Mouse (Mus musculus) lung, postnatal 0 days (tissue): ENCODE data around the gene Lmntd1. TPM values are rescaled to one million over a fixed set of nuclear protein-coding genes. Genes with fewer than 3 reads are reported as not detected.

Source experiments
- ATAC-seq: fragments of 200-750 bp; cut with Nextera tagmentation; 2 replicates; pipeline ENCODE4 v1.8.0; 2017; ENCODE audit warnings: moderate library complexity
- DNase-seq: peaks from one replicate; pipeline ENCODE4 v3.0.0-alpha.2; 2016; ENCODE audit warnings: low spot score
- H3K27ac ChIP-seq: fragments of 300-500 bp; sonication (generic); 2 replicates; pipeline ENCODE4 v1.5.1; 2014; ENCODE audit warnings: antibody characterized with exemption, mild to moderate bottlenecking, low read length, mixed read lengths
- H3K27me3 ChIP-seq: fragments of 300-500 bp; sonication (generic); replicated peaks from 2 replicates; pipeline ENCODE4 v1.6.1; 2014; ENCODE audit warnings: low read length, mixed read lengths; ENCODE audit not compliant: insufficient read depth
- H3K36me3 ChIP-seq: fragments of 300-500 bp; sonication (generic); 2 replicates; pipeline ENCODE4 v1.6.1; 2014; ENCODE audit warnings: low read length, mixed read lengths; ENCODE audit not compliant: insufficient read depth
- H3K4me1 ChIP-seq: fragments of 300-500 bp; sonication (generic); 2 replicates; pipeline ENCODE4 v1.6.1; 2014; ENCODE audit warnings: antibody characterized with exemption, low read depth, low read length, mixed read lengths; ENCODE audit not compliant: insufficient read depth
- H3K4me2 ChIP-seq: fragments of 300-500 bp; sonication (generic); replicated peaks from 2 replicates; pipeline ENCODE4 v1.6.1; 2014; ENCODE audit warnings: low read depth, mild to moderate bottlenecking, low read length, moderate library complexity, mixed read lengths
- H3K4me3 ChIP-seq: fragments of 300-500 bp; sonication (generic); 2 replicates; pipeline ENCODE4 v1.5.1; 2014; ENCODE audit warnings: low read depth, low read length
- H3K9ac ChIP-seq: fragments of 300-500 bp; sonication (generic); replicated peaks from 2 replicates; pipeline ENCODE4 v1.6.1; 2014; ENCODE audit warnings: low read depth, mild to moderate bottlenecking
- H3K9me3 ChIP-seq: fragments of 300-500 bp; sonication (generic); 2 replicates; pipeline ENCODE4 v1.6.1; 2016; ENCODE audit warnings: low read length, mixed read lengths
- CTCF ChIP-seq: IDR thresholded peaks from 2 replicates; pipeline ENCODE4 v1.5.1; 2016; ENCODE audit warnings: antibody characterized with exemption, mild to moderate bottlenecking
- EP300 ChIP-seq: IDR thresholded peaks from 2 replicates; pipeline ENCODE4 v1.6.1; 2016; ENCODE audit warnings: antibody characterized with exemption, mild to moderate bottlenecking, control low read depth
- WGBS: fragments of 180-500 bp; shearing (Covaris S2); extraction: QIAGEN DNeasy Blood & Tissue Kit; methylation state at CpG from one replicate; pipeline ENCODE4 v1.1.7; 2014; 5-methylcytosine and 5-hydroxymethylcytosine counted together
- polyA plus RNA-seq: library from polyadenylated mRNA; unstranded; fragments of >200 nt; fragmentation: Nextera tagmentation; extraction: Ambion mirVana; gene quantifications from 2 replicates; pipeline ENCODE4 v1.2.1, GENCODE M21; 2015

Gene Lmntd1
- polyA plus RNA-seq, 1 experiment from 2014 or later, result 0.74 TPM

DNA sequence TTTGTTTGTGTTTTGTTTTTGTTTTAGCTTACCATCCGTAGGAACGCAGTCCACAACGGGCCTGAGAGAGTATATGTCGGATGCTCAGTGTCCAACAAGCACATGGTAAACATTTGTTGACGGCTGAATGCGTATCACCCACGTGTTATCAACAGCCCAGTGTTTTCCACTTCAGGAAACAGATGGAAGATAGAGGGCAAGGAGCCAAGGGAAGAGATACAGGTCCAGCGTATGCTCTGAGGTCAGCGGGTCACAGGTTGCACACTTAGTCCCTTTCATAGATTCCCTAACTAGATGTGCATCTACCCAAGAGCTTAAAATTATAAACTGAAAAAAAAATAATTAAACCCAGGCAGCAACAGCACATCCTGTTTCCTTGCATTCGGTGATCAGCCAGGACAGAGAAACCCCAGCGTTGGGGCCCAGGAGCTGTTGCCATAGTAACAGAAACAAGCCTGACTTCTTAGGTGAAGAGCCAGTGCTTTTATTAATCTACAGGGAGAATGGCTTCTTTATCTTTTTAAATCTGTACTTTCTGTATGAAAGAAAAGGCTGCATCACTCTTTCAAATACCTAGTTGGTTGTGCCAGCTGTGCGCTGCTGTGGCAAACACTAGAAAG, 128.0 kb downstream of the Lmntd1 start:
- Histone ChIP-seq H3K9me3 (no peaks in the 10 kb centered on the region), H3K4me2 (no peak overlapping the region), H3K27me3 (no peaks in the 10 kb centered on the region), H3K27ac (no peak overlapping the region), H3K9ac (no peak overlapping the region), H3K4me3 (no peak overlapping the region), H3K4me1 (no peaks in the 10 kb centered on the region), H3K36me3 (no peaks in the 10 kb centered on the region)
- peak; percentile 34 for DNase-seq
- ATAC-seq, result peak; percentile 41; the same call in 1 of the 2 replicates
- TF ChIP-seq EP300 (peak; percentile 53), CTCF (no peak)
- 35% methylated on average over 12 of the region's 12 CpGs for WGBS

- H3K27ac ChIP-seq, result no peak overlapping the region
- no peaks in the 10 kb centered on the region; the same call in 1 of the 2 replicates for H3K4me1 ChIP-seq
- H3K27me3 ChIP-seq, result no peaks in the 10 kb centered on the region
- no peak for DNase-seq
- H3K9ac ChIP-seq, result no peak overlapping the region
- no peak for ATAC-seq
- no peak overlapping the region for H3K4me3 ChIP-seq
- H3K9me3 ChIP-seq, result no peaks in the 10 kb centered on the region
- no peaks in the 10 kb centered on the region for H3K36me3 ChIP-seq
- 26% methylated on average over 5 of the region's 5 CpGs for WGBS
- H3K4me2 ChIP-seq, result no peak overlapping the region
- no peak for TF ChIP-seq CTCF
- TF ChIP-seq EP300, result no peak
Observed at GRCm38 (mm10) chr6:145483318-145483674, 130.8 kb downstream of the Lmntd1 start.

- TF ChIP-seq CTCF (no peak), EP300 (no peak)
- Histone ChIP-seq H3K9ac (no peak overlapping the region), H3K4me2 (no peak overlapping the region), H3K4me3 (no peak overlapping the region), H3K27me3 (no peaks in the 10 kb centered on the region), H3K9me3 (no peaks in the 10 kb centered on the region), H3K27ac (peak overlapping the region; percentile 21; the same call in 1 of the 2 replicates), H3K4me1 (no peaks in the 10 kb centered on the region; the same call in 1 of the 2 replicates), H3K36me3 (no peaks in the 10 kb centered on the region)
- ATAC-seq (0 out of 2 replicates have a peak, but pooled peaks have one; percentile 5), DNase-seq (peak; percentile 60)
- 62% methylated on average over 17 of the region's 17 CpGs for WGBS
Observed at GRCm38 (mm10) chr6:145482656-145483317, 131.3 kb downstream of the Lmntd1 start.

DNA sequence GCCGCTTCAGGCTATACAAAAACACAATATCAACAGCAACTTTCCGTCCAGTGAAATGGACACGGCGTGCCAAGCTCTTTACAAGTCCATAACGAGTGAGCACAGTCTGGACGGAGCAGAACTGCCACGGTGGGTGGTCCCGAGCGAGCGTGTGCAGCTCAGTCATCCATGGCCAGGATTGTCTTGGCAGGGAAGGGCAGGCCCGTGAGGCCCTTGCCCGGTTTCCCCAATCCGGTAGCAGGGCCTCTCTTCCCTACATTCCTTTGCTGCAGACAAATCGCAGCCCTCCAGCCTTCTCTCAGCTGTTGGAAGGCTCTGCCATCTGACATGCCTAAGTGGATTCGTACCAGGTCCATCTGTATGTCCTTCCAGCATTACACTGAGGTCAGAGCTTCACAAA, 132.2 kb downstream of the Lmntd1 start:
- H3K9ac ChIP-seq, result no peak overlapping the region
- no peaks in the 10 kb centered on the region; the same call in 1 of the 2 replicates for H3K4me1 ChIP-seq
- H3K27ac ChIP-seq, result no peak overlapping the region
- DNase-seq (peak; percentile 59), ATAC-seq (peak; percentile 72)
- no peaks in the 10 kb centered on the region for H3K36me3 ChIP-seq
- H3K9me3 ChIP-seq, result no peaks in the 10 kb centered on the region
- TF ChIP-seq CTCF (no peak), EP300 (no peak)
- H3K4me3 ChIP-seq, result no peak overlapping the region
- no peaks in the 10 kb centered on the region for H3K27me3 ChIP-seq
- WGBS, result 46% methylated on average over 15 of the region's 15 CpGs
- H3K4me2 ChIP-seq, result no peak overlapping the region

DNA sequence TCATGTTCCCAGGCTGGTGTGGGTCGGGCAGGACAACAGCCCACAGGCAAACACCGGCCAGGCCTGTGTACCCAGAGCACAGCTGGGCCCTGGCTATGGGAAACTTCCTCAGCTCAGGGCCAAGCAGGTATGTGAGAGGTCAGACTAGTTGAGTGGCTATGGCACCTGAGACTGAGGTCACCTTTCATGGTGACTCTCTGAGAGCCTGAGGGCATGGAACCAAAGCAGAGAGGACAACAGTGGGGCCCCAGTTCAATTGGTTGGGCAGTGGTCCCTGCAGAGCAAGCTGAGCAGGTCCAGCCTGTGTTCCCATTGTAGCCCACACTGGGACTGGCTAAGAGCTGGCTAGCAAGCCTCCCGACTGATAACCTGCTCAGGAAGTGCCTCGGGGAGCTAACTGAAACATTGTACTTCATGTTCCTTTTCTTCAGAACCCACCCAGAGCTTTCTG, 135.3 kb downstream of the Lmntd1 start:
- peak; percentile 32 for DNase-seq
- no peaks in the 10 kb centered on the region for H3K36me3 ChIP-seq
- no peak overlapping the region for H3K27ac ChIP-seq
- no peaks in the 10 kb centered on the region for H3K27me3 ChIP-seq
- no peak overlapping the region for H3K9ac ChIP-seq
- no peak overlapping the region for H3K4me3 ChIP-seq
- TF ChIP-seq EP300, result no peak
- TF ChIP-seq CTCF, result no peak
- H3K4me2 ChIP-seq, result no peak overlapping the region
- WGBS, result 58% methylated on average over 4 of the region's 4 CpGs
- H3K9me3 ChIP-seq, result no peaks in the 10 kb centered on the region
- peak; percentile 61 for ATAC-seq
- no peaks in the 10 kb centered on the region; the same call in 1 of the 2 replicates for H3K4me1 ChIP-seq

GRCm38 (mm10) chr6:145477367-145477905, 136.7 kb downstream of the Lmntd1 start:
- ATAC-seq (no peak), DNase-seq (no peak)
- Histone ChIP-seq H3K36me3 (no peaks in the 10 kb centered on the region), H3K4me1 (peaks cover 3% of the 10 kb centered on the region; the same call in 1 of the 2 replicates), H3K9ac (no peak overlapping the region), H3K27me3 (no peaks in the 10 kb centered on the region), H3K4me3 (no peak overlapping the region), H3K27ac (no peak overlapping the region), H3K4me2 (no peak overlapping the region), H3K9me3 (no peaks in the 10 kb centered on the region)
- no peak for TF ChIP-seq EP300
- WGBS, result 70% methylated on average over 10 of the region's 10 CpGs
